Mouse (Mus musculus): ENCODE results near the gene Cd69.

The Cd69 gene

DNA sequence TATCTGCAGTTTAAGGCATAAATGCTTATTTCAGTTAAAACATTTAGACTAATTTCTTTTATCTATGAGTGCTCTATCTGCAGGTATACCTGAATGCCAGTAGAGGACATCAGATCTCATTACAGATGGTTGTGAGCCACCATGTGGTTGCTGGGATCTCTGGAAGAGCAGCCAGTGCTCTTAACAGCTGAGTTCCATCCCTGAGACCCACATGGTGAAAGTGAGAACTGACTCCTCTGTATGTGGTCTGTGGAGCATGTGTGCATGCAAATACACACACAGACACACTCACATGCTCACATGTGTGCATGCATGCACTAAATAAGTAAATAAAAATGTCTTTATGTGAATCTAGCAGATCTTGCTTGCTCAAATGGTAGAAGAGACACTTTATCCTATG is 29.4 kb downstream of the Cd69 start:
- no peak for DNase-seq

DNA sequence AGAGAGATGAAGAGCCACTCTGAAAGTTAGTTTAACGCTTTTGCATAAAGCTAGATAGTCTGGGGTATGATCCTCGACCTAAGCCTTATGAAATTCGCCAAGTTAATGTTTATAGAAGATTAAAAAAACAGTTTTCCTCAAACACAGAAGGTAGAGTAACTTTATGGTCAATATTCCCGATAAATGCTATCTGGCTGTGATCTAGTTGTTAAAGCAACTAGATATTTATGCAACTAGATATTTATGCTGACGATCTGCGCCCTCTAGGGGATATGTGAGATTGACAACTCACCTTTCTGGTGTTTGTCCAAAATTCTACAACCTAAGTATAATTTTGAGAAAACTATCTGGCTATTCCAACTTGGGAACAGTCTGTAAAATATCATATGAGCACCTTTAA is 33.3 kb downstream of the Cd69 start:
- DNase-seq = no peak

DNA sequence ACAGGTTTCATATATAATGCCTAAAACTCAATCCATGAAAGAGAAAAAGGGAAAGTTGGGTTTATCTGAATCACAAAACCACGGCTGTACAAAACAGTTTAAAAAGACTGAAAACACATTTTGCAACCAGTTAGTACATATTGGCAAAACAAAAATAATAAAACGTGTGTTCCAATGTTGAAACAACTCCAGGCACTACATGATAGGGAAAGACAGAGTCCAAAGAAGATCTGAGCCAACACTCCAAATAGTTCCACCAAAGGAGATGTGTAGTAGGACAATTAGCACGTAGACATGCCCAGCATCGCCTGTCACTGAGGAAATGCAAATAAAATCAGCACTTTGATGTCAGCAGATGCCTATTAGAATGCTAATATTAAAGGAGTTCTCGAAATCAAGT is 33.8 kb downstream of the Cd69 start:
- no peak for DNase-seq

DNA sequence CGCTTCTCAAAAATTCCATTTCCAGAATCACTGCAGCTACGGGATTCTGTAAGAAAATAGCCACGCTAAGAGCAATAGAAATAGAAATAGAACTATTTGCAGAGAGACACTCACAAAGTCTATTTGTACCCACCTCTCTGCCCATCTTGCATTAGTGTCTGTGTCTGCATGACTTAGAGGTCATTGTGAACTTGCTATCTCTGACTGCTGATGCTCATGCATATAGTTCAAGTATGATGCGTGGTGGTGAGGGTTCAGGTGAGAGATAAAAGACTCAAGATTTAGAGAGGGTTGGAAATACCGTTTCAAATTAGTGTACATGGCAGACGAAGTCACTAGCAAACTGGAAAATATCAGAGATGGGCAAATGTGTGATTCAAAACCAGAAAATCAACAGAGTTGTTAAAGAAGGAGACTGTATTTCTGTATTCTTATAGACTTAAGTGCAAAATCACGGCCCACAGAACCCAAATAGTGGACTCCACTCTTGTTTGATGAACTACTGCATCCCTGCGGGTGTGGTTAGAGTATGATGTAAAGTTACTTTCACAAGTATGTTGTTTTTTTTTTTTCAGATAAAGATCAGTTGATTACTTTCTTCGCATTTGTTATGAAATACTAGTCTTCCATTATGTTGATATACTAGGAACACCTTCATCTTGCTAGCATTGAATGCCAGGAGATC is 35.5 kb downstream of the Cd69 start:
- no peak for DNase-seq

DNA sequence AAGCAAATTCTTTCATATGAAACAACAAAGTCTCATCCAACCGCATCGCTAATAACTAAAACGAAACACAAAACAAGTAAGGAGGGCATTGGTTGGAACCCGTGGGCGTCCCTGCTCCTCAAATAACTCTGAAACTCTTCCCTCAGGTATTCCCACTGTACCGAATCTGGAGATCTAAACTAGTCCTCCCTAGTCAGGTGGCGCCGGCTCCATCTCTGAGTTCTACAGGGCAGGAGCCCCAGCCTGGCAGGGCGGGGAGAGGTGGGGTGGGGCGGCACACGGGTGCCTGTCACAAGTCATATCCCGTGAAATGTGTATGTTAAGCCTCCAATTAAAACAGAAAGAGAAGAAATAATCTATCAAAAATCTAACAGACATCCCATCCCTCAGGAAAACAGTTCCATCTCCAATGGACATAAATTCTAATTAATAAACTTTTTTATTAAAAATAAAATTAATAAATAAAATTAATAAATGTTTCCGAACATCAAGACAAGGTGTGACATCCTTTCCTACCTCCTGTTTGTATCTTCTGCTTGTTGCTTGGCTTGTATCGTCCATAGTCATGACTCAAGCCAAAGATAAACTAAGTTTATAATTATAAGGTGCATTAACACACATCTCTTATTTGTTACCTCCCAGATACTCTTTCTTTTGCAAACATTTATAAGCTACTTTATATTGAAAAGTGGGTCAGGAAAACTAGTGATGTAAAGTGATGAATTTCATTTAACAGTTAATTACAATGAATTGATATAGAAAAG is 36.8 kb downstream of the Cd69 start:
- peak; percentile 71 for DNase-seq

DNA sequence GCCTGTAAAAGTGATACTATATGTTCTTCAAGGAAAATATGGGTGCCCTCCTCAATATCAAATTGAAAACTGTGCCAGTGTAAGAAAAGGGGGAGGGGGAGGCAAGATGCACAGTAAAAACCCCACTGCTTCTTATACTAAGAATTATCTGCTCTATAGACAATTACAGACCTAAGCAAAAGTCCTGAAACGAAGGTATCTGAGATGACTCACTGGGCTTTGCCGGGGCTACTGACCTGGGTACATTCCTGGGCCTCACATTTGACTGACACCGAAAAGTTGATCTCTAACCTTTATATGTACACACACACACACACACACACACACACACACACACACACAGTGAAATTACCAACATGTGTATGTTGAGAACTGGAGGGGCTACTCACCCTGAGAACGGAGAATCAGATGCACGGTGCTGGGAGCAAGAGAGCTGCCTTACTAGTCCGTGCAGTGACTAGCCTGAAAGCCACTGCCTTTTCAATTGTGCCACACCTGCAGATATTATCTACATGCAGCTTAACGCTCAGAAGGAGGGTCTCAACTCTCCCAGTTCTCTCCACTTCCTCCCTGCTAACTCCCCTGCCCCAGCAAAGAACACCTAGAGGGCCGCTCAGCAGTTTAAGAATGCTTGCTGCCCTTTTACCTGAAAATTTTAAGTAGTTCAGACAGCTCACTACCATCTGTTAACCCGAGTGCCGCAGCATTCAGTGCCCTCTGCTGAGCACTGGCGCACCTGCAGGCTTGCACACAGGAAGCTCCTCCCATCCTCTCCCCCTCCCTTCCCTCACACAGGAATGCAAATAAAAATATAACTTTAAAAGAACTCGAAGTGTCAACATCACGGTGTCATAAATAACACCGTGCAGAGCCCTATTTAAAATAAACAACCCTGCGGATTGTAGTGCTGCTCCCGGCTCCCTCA is 37.6 kb downstream of the Cd69 start:
- DNase-seq = peak; percentile 95

DNA sequence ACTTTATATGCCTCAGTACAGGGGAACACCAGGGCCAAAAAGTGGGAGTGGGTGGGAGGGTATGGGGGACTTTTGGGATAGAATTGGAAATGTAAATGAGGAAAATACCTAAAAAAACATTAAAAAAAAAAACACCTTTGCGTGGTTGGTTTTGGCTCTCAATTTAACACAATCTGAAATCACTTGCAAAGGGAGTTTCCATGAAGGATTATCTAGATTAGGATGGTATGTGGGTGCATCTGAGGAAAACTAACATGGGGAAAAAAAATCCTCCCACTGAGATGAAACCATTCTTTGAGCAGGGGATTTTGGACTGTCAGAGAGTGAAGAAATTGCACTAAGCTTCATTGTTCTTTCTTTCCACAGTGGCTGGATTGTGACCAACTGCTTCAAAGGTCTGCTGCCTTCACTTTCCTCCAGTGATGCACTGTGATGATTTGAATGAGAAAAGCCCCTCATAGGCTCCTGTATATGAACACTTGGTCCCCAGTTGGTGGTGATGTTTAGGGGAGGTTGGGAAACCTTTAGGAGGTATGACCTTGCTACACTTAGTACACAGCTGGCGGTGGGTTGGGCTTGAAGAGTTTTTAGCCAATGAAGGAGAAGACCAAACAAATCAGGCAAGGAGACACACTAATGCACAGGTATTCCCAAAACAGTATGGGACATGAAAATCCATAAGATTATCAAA is 38.4 kb downstream of the Cd69 start:
- peak; percentile 56 for DNase-seq

DNA sequence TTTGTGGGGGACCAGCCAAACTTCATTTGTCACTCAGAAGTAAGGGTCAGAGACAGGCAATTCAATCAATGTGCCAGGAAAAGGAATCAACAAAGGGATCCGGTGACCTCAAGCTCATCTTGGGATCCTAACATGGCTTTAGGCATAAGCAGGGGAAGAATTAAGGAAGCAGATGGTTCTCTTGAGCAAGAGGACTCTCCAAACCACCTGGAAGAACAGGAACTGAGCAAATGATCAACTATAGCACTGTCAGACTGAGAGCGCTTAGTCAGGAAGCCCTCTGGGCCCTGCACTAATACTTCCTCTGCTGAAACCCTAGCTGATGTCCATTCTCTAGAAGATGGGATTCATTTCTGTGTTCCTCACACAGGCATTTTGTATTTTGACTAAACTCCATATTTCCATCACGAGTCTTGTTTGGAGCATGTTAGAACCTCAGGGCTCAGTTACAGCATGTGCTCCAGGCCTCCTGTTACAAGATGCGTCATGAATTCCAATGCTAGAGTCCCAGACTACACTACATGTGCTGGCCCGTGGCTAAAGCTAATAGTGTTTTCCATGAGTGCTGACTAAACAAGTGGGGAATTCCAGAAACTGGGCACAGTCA is 39.3 kb downstream of the Cd69 start:
- DNase-seq = peak; percentile 65

DNA sequence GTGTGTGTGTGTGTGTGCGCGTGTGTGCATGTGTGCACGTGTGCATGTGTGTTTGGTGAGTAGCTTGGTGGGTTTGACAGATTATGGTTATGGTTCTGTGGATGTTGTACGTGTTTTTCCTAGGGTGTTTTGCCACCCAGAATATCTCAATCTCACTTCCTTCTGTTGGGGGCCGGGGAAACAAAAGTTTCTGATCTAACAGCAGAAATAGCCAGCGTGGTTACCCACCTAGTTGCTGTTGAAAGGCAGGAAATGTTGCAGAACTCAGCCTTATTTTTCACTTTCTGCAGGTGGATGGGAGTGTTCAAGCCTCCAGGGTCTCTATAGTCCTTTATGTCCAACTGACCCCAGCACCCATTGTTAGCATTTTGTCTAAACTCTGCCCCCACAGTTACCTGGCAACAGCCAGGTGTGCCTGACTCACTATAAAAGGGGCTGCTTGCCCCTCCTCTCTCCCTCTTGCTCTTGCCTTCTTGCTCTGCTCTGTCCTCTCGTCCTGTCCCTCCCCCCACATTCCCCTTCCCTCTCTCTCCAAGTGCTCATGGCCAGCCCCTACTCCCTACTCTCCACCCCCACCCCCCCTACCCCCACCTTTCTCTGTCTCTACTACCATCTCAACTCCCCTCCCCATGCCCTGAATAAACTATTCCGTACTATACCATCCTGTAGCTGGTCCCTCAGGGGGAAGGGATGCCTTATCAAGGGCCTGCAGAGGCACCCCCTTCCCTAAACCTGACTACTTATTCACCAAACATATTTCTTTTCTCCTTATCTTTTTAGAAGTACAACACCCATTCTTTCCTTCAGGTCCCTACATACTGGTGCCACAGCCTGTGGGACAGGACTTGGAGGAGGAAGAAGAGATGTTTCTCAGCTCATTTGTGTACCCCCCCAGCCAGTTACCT is 40.5 kb downstream of the Cd69 start:
- no peak for DNase-seq

DNA sequence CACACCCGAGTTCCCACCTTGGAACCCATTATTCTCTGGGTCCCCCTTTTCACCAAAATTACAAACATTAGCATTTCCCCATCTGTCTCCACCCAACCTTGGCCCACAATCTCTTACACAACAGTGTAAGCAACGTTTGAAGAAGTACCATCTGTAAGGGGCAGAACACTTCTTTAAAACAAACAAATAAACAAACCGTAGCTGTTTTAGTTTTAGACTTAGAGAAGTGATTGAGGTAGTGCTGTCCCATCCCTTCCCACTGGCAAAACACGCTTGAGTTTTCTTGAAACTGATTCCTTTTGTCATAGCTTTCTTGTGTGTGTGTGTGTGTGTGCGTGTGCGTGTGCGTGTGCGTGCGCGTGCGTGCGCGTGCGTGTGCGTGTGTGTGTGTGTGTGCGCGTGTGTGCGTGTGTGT is 41.3 kb downstream of the Cd69 start:
- DNase-seq = no peak

DNA sequence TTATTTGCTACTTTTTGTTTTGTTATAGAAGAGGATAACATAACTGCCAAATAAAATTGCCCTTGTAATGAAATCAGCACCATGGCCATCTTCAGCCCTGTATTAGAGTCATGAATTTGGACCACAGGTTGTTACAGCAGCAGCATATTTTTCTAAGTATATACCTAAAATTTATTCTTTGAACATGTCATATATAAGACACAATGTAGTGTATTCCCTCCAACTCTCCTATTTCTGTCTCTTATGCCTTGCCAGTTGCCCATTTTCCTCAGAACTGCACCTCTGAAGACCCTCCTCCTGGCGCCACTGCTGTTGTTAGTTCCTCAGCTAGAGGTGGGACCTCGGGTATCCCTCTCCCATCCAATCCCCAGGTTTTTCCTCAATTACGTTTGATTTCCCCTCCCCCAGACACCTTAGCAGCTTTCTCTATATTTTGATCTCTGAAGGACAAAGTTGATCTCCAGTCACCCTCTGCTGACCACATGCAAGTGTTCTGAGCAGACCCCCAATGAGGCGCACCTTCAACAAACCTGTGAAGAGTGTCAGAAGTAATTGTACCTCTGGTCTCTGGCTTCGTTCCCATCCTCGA is 41.8 kb downstream of the Cd69 start:
- no peak for DNase-seq

DNA sequence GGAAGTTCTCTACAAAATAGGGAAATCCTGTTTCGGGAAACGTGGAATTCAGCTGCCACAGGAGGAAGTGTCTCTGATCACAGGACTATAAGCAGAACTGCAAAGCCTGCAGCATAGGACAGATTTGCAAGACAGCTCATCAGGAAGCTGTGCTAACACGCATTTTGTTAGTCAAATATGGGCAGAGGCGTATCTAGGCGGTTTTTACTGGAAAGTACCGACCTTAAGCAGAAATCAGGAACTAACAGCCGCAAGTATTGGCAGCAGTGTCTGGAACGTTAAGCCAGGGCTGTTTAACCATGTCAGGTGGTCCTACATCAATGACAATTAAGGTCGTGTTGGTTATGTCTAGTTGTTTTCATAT is 42.4 kb downstream of the Cd69 start:
- DNase-seq = peak; percentile 63

DNA sequence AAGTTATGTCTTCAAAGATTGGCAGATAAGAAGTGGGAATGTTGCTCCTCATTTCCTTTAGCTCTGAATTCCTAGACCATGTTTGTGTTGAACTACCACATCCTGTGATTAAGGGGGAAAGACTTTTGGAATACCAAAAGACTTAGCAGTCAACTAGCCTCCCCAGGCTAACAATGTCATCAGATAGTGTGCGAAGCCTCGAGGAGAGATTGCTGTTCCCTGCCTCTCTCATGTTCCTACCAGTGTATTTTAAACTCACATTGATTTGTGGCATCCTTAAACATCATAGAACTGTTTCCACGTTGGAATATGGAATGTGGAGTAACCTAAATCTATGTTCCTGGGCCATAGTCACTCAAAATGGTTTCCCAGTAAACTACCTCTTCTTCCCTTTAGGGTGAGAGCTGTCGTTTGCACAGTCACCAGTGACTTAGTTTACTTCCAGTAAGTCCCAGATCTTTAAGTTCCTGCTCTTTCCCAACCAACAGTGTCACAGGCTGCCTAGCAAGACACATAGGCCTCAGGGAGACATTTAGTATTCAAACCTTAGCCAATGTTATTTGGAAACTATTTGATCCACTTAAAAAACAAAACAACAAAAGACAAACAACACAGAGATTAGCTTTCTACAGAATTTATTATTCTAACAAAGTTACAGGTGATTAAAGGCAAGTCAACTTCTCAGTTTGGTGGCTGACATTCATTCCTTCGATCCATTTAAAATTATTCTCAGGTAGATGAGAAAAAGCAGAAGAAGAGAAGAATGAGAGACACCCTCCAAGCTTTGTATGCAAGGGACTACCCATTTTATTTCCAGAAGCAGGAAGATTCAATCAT is 43.0 kb downstream of the Cd69 start:
- no peak for DNase-seq

DNA sequence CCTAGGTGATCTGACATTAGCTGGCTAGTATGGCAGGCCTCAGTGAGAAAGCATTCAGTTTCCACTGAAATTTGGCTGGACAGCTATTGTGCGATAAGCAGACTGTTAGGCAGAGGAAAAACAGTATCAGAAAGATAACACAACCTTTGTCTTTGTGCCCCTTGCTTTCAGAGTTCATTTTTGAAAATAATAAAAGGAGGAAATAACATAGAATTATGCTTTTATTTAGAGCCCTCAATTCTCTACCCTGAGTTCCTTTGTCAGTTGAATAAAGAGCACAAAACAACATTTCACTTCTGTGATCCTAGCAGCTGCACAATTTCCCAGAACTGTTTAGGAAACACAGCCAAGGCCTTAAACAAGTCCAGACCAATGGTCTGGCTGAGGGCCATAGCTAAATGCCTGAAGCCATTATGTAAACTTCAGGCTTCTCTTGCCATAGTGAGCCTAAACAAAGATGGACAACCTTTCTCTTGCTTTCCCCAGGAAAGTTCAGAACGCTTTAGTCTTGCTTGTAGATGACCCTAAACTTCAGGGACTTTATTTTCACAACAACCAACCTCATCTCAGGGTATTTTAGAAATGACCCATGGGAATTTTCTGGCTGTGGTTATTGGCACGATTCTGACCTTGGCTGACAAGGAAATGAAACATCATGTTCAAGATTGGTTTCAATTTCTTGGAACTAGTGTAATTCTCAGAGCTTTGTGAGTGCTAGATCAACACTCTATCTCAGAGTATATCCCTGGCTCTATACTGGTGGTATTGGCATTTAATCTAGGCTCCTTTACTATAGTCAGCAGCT is 45.3 kb downstream of the Cd69 start:
- DNase-seq = peak; percentile 79

DNA sequence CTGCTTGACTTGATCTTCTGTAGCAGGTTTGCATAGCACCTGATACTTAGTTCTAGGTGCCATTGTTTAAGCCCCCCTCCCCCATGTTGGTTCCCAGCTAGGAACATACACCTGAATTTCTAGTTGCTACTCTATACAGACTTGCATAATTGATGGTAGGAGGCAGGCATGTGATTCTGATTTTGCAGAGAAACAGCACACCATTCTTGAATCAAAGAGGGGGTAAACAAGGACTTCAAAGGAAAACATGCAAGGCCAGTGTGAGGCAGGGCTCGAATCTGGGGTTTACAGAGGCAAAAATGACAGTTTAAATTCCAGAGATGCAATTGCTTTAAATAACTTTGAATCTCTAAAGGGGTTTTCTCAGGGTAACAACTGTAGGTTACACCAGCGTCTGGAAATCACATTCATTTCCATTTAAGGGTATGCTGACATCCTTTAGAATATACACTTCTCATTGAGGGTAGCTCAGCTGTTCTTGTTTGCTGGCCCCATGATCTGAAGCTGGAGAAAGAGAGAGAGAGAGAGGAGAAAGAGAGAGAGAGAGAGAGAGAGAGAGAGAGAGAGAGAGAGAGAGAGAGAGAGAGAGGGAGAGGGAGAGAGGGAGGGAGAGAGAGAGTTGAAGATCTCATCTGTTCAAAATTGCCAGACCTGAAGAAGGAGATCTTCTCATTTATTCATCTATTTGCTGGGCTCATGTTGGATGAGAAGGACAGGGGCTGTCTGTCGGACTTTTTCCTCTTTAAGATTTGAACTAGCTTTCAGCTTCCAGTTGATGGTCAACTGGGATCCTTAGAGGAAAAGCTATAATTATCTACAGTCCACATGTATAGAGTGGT is 46.1 kb downstream of the Cd69 start:
- no peak for DNase-seq

DNA sequence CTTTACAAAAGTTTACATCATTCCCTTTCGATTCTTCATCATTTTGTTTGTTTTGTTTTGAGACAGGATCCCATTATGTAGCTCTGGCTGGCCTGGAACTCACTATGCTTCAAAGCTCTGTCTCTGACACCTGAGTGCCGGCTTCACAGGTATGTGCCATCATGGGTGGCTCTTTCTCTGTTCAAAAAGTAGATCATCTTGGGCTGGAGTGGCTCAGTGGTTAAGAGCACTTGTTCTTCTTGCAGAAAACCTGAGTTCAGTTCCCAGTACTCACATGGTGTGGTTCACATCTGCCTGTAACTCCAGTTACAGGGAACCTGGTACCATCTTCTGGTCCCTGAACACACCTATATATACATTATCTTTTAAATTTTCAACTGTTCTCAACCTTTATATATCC is 50.2 kb downstream of the Cd69 start:
- DNase-seq = no peak

DNA sequence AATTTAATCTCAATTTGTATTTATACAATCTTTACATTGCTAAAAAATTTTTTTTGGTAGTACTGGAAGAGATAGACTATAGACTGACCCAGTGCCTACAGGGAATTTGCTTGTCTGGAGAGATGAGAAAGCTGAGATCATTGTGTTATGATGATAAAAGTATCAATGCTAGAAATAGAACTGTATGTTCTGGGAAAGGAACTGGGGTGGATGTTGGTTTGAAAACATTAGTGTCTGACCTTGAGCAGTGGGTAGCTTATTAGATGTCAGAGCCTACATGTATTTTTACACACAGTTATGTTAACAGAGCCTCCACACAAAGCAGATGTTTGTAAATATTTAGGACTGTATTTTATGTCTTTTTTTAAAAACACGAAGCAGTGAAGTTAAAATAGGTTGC is 51.1 kb downstream of the Cd69 start:
- no peak for DNase-seq

DNA sequence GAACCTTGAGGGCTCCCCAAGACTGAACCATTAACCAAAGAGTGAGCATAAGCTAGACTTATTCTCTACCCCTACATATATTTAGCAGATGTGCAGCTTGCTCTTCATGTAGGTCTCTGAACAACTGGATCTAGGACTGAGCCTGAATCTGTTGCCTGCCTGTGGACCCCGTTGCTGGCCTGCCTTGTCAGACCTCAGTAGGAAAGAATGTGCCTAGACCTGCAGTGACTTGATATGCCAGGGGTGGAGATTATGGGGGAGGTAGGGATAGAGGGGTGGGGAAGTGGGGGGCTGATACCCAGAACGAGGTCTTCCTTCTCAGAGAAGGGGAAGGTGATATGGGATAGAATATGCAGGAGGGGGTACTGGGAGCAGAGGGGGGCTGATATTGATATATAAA is 51.6 kb downstream of the Cd69 start:
- no peak for DNase-seq
